Mouse (Mus musculus): ENCODE measurements around the gene Ptpn5. TPM values are rescaled to one million over a fixed set of nuclear protein-coding genes. Genes with fewer than 3 reads are reported as not detected.
A peak's percentile ranks its signal among the peaks of the same experiment; 100 is the strongest.

The Ptpn5 gene
- polyA plus RNA-seq, 1 experiment from 2014 or later, result 0.51 TPM

DNA sequence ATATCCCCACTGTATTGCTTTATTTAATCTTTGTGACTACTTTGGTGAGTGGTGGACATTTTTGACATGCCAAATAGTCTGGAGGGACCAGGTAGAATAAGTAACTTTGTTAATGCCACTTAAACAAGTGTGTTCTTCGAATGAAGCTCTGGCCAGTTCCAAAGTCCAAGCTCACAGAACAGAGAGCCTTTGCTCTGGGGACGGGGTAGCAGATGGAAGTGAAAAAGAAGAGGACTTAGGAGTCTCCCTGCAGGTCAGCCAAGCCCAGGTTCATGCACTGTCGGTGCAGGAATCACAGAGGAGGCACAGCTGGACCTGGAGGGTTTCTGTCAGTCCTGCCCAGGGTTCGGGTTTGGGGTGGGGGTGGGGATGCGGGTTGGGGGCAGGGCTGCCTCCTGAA is 1.1 kb upstream of the Ptpn5 start:
- H3K27me3 ChIP-seq (ENCODE audit: insufficient read depth, low read length), result peaks cover 32% of the 10 kb centered on the region
- H3K9ac ChIP-seq (ENCODE audit: low read depth, low read length), result no peak overlapping the region
- H3K27ac ChIP-seq, result no peak overlapping the region
- H3K4me3 ChIP-seq (replicated peaks; ENCODE audit: low read depth, low read length), result no peak overlapping the region
- no peak for TF ChIP-seq CTCF (IDR thresholded peaks at IDR 0.05; ENCODE audit: low read depth)
- no peaks in the 10 kb centered on the region for H3K9me3 ChIP-seq (replicated peaks; ENCODE audit: low read length)
- H3K4me2 ChIP-seq (ENCODE audit: low read length), result no peak overlapping the region
- WGBS, result 48% methylated on average over 5 of the region's 5 CpGs
- peaks cover 9% of the 10 kb centered on the region; the same call in 1 of the 2 replicates for H3K4me1 ChIP-seq (replicated peaks; ENCODE audit: insufficient read depth, low read length)
- no peaks in the 10 kb centered on the region for H3K36me3 ChIP-seq (ENCODE audit: insufficient read depth, low read length)
- DNase-seq (ENCODE audit: low spot score) (no peak), ATAC-seq (replicated peaks; ENCODE audit: low FRiP score, low read depth) (no peak)

GRCm38 (mm10) chr7:47132931-47133260 is 588 bp downstream of the Ptpn5 start:
- Histone ChIP-seq H3K27me3 (ENCODE audit: insufficient read depth, low read length) (peaks cover 32% of the 10 kb centered on the region), H3K9ac (ENCODE audit: low read depth, low read length) (no peak overlapping the region), H3K4me2 (ENCODE audit: low read length) (peak overlapping the region; percentile 91), H3K27ac (no peak overlapping the region), H3K36me3 (ENCODE audit: insufficient read depth, low read length) (no peaks in the 10 kb centered on the region), H3K4me3 (replicated peaks; ENCODE audit: low read depth, low read length) (peak overlapping the region; percentile 56), H3K9me3 (replicated peaks; ENCODE audit: low read length) (no peaks in the 10 kb centered on the region), H3K4me1 (replicated peaks; ENCODE audit: insufficient read depth, low read length) (peaks cover 9% of the 10 kb centered on the region; the same call in 1 of the 2 replicates)
- 2% methylated on average over 10 of the region's 10 CpGs for WGBS
- no peak for DNase-seq (ENCODE audit: low spot score)
- TF ChIP-seq CTCF (IDR thresholded peaks at IDR 0.05; ENCODE audit: low read depth), result no peak
- ATAC-seq (replicated peaks; ENCODE audit: low FRiP score, low read depth), result no peak; the same call in 1 of the 2 replicates

DNA sequence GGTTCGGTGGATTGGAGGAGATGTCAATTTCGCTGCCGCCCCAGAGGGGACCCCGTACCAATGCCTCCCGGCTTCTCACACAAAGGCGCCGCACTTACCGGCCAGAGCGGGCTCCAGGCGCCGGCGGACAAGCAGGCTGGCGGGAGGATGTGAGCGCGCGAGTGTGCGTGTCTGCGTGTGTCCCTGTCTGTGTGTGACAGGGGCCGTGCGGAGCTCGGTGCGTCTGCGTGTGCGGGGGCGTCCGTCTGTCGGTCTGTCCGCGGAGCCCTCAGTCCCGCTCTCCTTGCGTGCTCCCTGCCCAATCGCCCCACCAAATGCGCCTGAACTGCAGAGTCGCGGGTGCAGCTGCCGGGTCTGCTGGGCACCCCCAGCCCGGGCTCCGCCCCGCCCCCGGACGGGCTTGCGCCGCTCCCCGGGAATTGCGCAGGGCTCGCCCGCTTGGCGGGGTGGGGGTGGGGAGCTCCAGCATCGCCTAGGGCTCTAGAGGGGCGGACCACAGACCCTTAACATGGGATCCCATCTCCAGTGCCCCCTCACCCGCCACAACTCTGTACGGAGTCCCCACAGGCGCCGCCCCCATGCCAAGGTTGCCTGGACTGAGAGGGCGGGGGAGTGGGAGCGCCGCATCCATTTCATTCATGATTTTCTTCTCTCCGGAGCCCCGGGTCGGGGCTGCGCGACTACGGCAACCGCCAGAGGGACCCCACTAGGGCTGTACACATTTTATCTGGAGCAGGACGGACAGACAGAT is 1.1 kb downstream of the Ptpn5 start:
- Histone ChIP-seq H3K4me2 (ENCODE audit: low read length) (peak overlapping the region; percentile 91), H3K27ac (no peak overlapping the region), H3K4me1 (replicated peaks; ENCODE audit: insufficient read depth, low read length) (peaks cover 9% of the 10 kb centered on the region; the same call in 1 of the 2 replicates), H3K36me3 (ENCODE audit: insufficient read depth, low read length) (no peaks in the 10 kb centered on the region), H3K9me3 (replicated peaks; ENCODE audit: low read length) (no peaks in the 10 kb centered on the region), H3K9ac (ENCODE audit: low read depth, low read length) (peak overlapping the region; percentile 50), H3K27me3 (ENCODE audit: insufficient read depth, low read length) (peaks cover 32% of the 10 kb centered on the region), H3K4me3 (replicated peaks; ENCODE audit: low read depth, low read length) (peak overlapping the region; percentile 56)
- DNase-seq (ENCODE audit: low spot score) (peak; percentile 60), ATAC-seq (replicated peaks; ENCODE audit: low FRiP score, low read depth) (peak; percentile 60)
- peak; percentile 37 for TF ChIP-seq CTCF (IDR thresholded peaks at IDR 0.05; ENCODE audit: low read depth)
- WGBS, result under 1% methylated on average over 65 of the region's 65 CpGs

- WGBS, result under 1% methylated on average over 15 of the region's 15 CpGs
- no peak for ATAC-seq (replicated peaks; ENCODE audit: low FRiP score, low read depth)
- Histone ChIP-seq H3K36me3 (ENCODE audit: insufficient read depth, low read length) (no peaks in the 10 kb centered on the region), H3K27me3 (ENCODE audit: insufficient read depth, low read length) (peaks cover 32% of the 10 kb centered on the region), H3K27ac (no peak overlapping the region), H3K9ac (ENCODE audit: low read depth, low read length) (peak overlapping the region; percentile 50), H3K4me2 (ENCODE audit: low read length) (peak overlapping the region; percentile 91), H3K4me3 (replicated peaks; ENCODE audit: low read depth, low read length) (peak overlapping the region; percentile 56), H3K9me3 (replicated peaks; ENCODE audit: low read length) (no peaks in the 10 kb centered on the region), H3K4me1 (replicated peaks; ENCODE audit: insufficient read depth, low read length) (peaks cover 9% of the 10 kb centered on the region; the same call in 1 of the 2 replicates)
- no peak for TF ChIP-seq CTCF (IDR thresholded peaks at IDR 0.05; ENCODE audit: low read depth)
- DNase-seq (ENCODE audit: low spot score), result no peak
Observed at GRCm38 (mm10) chr7:47131840-47132179, 1.7 kb downstream of the Ptpn5 start.

DNA sequence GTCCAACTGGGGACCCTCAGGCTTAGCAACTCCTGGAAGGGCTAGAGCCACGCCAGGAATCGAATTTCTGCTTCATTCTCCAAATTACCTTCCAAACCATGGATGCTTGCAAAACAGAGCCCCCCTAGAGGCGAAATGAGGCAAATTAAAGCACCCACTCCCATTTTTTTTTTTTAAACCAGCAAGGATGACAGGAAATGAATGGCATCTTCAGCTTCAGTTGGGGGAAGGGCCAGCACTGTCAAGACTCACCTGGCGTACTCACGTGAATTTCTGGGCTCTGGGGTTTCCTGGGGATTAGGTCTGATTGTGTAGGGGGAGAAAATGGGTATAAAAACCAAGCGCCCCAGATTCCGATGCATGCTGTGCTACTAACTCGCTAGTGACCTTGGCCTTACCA is 2.2 kb downstream of the Ptpn5 start:
- Histone ChIP-seq H3K27me3 (ENCODE audit: insufficient read depth, low read length) (peaks cover 32% of the 10 kb centered on the region), H3K27ac (no peak overlapping the region), H3K9me3 (replicated peaks; ENCODE audit: low read length) (no peaks in the 10 kb centered on the region), H3K9ac (ENCODE audit: low read depth, low read length) (no peak overlapping the region), H3K4me3 (replicated peaks; ENCODE audit: low read depth, low read length) (no peak overlapping the region), H3K4me1 (replicated peaks; ENCODE audit: insufficient read depth, low read length) (peaks cover 9% of the 10 kb centered on the region; the same call in 1 of the 2 replicates), H3K36me3 (ENCODE audit: insufficient read depth, low read length) (no peaks in the 10 kb centered on the region), H3K4me2 (ENCODE audit: low read length) (no peak overlapping the region)
- peak; percentile 21; the same call in 1 of the 2 replicates for TF ChIP-seq CTCF (IDR thresholded peaks at IDR 0.05; ENCODE audit: low read depth)
- no peak for DNase-seq (ENCODE audit: low spot score)
- no peak for ATAC-seq (replicated peaks; ENCODE audit: low FRiP score, low read depth)
- 39% methylated on average over 8 of the region's 8 CpGs for WGBS

- WGBS, result 88% methylated on average over 3 of the region's 3 CpGs
- TF ChIP-seq CTCF (IDR thresholded peaks at IDR 0.05; ENCODE audit: low read depth), result no peak
- ATAC-seq (replicated peaks; ENCODE audit: low FRiP score, low read depth), result no peak
- Histone ChIP-seq H3K27me3 (ENCODE audit: insufficient read depth, low read length) (no peaks in the 10 kb centered on the region), H3K9ac (ENCODE audit: low read depth, low read length) (no peak overlapping the region), H3K9me3 (replicated peaks; ENCODE audit: low read length) (no peaks in the 10 kb centered on the region), H3K4me2 (ENCODE audit: low read length) (no peak overlapping the region), H3K36me3 (ENCODE audit: insufficient read depth, low read length) (no peaks in the 10 kb centered on the region), H3K4me1 (replicated peaks; ENCODE audit: insufficient read depth, low read length) (no peaks in the 10 kb centered on the region), H3K4me3 (replicated peaks; ENCODE audit: low read depth, low read length) (no peak overlapping the region), H3K27ac (no peak overlapping the region)
- DNase-seq (ENCODE audit: low spot score), result no peak
Observed at GRCm38 (mm10) chr7:47122026-47122425, 11.5 kb downstream of the Ptpn5 start.
